Mouse (Mus musculus) frontal cortex, postnatal 14 days (tissue): ENCODE measurements at regions not wholly inside any gene's neighbourhood (a gene's known extent, or its start where the extent isn't known, plus 50 kb on each side); places are given as distances from the start of the nearest gene placed in this dataset.

Experiments used
- DNase-seq, 2 experiments: peaks; one replicate each; pipeline ENCODE4 v3.0.0; 2022; ENCODE audit warnings: low spot score in 2 of 2

DNA sequence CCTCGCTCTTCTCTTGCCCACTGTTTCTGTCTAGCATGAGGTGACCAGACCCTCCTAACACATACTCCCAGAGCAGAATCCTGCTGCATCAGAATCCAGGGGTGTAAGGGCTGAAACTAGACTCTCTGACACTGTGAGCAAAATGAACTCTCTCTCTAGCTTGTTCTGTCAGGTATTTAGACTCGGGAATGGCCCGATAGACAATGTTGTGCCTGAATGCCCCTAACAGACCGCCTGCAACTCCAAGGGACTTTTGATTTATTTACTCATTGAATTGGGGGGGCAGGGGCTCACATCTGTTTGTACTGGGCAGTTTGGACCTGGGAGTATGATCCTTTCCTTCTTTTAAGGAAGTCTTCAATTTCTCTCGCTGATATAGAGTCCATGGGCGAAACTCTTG is 469.3 kb upstream of the Trpc7 start:
- no peak for DNase-seq

DNA sequence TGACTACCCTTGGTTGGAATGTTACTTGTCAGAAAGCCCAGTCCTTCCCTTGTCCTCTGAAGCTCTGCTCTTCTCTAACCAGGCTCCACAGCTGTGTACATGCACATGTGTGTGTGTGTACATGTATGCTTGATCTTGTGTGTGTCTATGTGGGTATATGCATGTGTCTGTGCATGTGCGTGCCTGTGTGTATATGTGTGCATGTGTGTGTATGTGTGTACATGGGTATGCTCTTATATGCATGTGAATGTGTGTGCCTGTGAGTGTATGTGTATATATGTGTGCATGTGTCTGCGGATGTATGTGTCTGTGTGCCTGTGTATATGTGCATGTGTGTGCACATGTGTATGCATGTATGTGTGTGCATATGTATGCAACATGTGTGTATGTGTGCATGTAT is 468.6 kb upstream of the Trpc7 start:
- DNase-seq: no peak

DNA sequence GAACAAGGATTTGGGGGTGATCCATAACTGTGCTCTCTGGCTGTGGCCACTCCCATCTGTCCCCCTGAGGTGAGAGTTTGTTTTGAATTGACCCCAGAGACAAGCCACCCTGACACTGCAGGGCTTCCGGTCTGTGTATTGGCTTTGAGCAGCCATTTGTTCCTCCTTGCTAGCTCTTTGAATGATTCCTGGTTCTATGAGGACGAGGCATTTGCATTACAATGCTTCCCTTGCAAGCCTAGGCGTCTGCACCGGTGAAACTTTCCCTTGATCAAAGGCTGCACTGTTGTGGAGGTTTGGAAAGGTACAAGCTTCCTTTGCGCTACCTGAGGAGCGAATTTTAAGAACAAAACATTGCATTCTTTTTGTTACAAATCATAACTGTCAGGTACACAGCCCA is 466.8 kb upstream of the Trpc7 start:
- DNase-seq: no peak

DNA sequence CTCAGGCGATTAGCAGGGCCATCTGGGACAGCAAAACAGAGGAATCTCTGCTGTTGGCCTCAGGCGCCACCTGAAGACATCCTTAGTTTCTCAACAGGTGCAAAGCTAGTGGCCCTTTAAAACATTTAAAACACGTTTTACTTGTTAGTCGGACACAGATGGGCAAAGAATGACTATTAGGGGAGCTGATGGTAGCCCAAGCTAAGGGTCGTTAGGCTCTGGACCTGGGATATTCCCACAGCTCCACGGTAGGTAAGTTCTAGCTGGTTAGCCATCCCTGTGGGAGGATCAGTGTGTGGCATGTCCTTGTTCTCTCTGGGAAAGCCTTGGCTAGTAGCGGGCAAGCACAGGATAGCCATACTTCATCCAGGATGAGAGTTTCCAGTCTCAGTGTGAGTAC is 465.5 kb upstream of the Trpc7 start:
- DNase-seq: no peak

DNA sequence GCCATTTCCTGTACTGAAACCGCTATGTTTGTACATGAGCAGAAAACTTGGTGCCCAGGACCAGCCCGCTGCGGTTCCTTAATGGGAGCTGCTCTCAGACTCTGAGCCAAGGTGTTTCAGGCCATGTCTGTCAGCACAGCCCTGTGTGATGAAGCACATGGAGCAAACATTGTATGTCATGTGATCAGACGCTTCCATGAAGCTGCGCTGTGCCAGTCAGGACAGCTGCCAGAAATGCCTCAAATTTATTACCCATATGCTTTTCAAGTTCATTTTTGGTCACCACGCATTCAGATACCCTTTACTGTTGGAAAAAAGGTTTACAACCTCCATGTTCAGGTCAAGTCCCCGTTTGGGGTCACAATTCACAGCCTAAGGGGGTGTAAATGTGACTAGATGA is 458.8 kb upstream of the Trpc7 start:
- no peak for DNase-seq

DNA sequence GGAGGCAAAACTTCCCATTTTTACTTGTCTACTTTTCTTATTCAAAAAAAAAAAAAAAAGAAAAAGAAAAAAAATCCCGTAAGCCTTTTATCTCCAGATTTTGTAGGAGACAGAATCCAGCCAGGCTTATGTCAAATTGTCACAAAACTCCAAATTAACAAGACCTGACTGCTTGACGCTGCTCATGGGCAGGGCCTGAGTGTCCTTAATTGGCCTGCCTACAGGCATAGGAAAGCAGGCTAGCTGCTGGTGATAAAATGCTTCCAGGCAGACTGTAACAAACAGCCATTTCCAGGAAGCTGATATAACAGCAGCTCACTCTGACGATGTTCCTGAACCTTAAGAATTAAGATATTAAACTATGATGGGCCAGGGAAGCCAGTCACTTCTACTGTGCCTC is 458.2 kb upstream of the Trpc7 start:
- no peak for DNase-seq

DNA sequence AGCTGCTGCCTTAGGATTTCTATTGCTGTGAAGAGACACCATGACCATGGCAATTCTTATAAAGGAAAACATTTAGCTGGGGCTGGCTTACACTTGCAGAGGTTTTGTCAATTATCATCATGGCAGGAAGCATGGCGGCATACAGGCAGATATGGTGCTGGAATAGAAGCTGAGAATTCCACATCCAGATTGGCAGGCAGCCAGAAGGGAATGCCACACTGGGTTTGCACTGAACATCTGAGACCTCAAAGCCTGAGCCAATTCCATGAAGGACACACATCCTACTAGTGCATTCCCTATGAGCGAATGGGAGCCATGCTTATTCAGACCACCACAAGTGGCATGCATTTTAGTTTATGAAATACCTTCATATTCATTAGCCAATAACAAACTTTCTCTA is 455.0 kb upstream of the Trpc7 start:
- DNase-seq: no peak

DNA sequence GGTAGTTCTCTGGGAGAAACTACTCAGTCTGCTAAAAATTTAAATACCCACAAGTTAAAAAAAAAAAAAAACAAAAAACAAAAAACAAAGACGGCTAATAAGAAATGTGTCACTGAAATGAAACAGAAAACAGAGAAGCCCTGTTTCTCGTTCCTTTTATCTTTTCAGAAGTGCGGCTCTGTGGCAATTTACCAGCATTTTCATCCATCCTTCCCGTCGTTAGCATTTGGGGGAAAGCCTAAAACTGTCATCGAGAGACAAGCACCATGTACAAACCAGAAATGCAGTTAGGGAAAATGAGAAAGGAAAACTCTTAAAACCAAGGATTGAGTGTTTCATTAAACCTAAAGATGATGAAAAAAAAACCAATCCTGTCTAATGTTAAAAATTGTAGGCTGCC is 442.9 kb upstream of the Trpc7 start:
- DNase-seq: no peak

DNA sequence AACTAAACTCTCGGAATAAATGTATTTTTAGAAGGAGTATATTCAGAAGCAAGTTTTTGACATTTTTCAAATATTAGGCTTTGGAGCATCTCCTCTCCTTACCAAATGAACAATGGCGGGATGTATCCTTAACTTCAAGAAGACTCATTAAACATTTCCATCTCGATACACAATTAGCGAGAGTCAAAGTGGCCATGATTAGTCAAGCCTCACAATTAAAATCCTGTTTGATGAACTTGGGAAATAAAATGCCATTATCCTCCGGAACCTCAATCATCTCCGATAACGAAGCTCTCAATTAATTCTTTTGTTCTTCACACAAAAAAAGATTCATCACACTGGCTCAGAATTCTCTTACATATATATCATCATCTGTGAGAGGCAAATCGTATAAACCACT is 440.8 kb upstream of the Trpc7 start:
- no peak for DNase-seq

DNA sequence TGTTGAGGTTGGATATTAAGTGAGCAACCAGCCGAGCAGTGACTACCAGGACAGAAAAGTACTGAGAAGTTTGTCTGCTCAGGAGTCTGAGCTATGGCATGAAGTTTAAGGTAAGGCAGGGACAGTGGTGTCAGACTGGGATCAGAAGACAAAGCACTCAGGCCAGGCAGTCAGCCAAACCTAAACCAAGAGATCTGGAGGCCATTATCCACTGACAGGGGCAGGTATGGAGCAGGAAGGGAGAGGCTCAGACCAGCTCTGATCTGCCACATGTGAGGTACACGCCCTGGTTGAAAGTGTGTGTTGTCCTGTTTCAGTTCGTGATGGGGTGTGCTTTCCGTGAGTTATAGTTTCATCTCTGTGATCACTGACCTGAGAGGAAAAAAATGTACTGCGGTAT is 437.2 kb upstream of the Trpc7 start:
- no peak for DNase-seq

DNA sequence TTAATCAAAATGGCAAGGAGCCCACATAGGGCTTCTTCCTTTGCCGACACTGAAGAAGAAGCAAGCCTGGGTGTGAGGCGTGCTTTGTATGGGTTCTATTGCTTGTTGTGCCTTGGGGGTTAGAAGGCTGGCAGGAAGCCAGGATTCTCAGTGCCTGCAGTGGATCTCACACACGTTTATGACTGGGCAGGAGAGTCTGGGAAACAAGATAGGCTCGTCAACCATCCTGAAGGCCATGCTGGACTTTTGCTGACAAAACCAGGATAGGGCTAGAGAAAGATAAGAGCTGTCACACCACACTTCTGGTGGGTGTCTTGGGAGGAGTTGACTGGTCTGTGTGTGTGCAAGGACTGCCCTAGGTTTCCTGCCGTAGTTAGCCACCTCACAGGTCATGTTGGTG is 436.1 kb upstream of the Trpc7 start:
- DNase-seq: no peak

DNA sequence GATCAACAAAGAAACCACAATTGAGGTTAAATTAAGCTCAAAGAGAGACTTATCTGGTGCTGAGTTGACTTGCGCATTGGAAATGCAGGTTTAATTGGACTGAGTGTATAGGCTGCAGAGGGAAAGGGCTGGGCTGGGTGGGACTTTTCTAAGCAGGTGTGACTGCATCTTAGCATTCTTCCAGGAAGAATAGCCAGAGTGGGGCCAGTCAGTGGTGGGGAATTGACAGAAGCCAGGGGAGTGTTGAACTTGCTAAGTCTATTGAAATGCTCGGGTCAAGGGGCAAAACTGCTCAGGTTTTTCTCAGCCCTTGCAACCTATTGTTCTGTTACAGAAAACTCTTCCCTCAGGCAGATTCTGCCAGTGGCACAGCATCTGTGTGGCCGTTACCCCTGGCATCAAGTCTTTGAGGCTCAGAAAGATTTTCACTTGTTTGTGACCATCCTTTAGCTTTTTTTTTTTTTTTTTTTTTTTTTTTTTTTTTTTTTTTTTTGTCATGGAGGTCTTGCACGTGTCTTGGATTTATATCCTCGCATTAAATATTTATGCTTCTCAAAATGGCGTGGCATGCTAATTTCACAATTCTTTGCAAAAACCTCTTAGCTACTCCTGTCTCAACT is 429.6 kb upstream of the Trpc7 start:
- DNase-seq: no peak

DNA sequence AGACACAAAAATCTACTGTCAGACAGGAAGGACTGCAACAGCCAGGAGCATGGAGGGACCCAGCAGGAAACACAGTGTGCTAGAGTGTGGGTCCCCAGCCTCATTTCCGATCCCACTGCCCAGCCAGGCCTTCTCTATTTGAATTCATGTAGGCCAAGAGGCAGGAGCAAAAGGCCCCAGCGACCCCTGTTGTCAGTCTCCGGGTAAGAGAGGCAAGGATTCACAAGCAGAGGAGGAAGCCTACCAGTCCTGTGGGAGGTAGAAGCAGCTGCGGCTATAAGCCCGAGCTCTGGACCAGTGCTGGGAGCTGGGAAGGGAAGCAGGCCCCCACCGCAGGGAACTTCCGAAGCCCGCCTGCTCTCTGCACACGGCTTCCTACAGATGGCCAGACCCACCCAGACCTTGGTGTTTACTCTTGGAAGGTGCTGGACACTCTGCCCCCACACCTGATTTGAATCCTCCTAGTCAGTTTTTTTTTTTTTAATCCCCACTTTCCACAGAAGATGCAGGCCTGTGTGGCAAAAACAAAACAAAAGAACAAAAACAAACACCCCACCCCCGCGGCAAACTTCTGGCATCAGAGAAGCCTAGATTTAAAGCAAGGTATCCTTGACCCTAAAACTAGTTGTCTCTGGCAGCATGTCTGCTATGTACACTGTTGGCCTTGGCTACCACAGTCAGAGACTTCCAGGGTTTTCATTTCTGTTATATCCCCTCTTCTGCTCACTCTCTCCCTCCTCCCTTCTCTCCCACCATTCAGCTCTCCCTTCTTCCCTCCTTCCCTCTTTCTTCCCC is 420.6 kb upstream of the Trpc7 start:
- no peak for DNase-seq

DNA sequence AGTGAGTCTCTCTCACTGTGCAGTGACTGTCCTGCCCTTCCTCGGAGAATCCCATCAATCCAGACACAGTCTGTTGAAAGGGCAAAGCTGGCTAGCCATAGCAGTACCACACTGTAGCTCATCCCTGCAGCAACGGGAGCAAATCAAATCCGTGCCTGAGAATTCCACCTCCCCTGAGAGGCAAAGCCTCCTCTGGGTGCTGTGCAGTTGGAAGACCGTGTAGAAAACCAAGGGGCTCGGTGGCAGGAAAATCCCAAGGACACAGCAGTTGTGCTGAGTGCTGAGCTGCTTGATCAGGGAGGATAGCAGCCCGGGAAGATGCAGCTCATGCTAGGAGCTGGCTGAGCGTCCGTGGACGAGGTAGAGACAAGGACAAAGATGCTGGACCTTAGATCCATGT is 418.7 kb upstream of the Trpc7 start:
- DNase-seq: no peak

DNA sequence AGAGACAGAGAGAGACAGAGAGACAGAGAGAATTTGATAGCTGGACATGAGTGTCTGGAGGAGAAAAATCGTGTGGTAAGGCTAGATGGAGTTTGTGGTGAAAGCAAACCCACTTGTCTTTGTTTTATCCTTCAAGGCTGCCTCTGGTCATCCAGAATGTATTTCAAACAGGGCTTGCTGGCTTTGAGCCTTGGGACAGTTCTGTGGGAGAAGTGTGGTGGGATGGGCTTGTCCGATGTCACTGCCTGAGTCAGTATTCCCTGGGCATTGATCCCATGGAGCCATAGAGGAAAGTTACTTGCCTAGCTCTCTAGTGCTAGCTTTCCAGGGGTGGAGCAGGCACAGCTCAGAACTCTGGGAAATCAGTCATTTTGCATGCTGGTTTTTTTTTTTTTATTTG is 417.9 kb upstream of the Trpc7 start:
- DNase-seq: no peak

DNA sequence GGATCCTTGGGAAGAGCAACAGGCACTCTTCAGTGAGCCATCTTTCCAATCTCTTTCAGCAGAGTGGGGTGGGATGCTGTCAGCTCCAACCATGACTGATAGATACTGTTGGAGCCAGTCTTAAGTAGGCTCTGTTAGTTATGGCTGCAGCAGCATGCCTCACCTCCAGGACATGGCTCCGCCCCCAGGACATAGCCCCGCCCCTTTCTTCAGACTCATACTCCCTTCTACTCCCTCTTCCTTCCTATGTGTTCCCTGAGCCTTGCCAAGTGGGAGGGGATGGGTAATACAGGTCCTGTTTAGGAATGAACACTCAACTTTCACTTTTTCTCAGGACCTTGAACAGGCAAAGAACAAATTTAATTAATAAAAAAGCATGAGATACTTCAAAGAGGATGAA is 415.4 kb upstream of the Trpc7 start:
- DNase-seq: no peak

DNA sequence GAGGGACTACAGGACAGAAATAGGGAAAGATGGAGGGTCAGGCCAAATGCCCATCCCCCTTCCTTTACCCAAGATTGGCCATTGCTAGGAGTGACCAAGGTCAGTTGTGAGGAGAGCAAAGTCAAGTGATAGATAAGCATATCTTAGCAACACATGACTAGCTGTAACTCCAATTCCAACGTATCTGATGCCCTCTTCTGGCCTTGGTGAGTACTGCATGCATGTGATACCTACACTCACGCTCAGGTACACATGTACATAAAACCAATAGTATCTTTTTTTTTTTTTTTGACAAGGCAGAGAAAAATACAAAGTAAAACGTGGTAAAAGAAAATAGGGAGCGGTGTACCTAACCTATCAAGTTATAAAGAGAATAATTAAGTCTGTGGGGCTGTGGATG is 413.8 kb upstream of the Trpc7 start:
- no peak for DNase-seq

DNA sequence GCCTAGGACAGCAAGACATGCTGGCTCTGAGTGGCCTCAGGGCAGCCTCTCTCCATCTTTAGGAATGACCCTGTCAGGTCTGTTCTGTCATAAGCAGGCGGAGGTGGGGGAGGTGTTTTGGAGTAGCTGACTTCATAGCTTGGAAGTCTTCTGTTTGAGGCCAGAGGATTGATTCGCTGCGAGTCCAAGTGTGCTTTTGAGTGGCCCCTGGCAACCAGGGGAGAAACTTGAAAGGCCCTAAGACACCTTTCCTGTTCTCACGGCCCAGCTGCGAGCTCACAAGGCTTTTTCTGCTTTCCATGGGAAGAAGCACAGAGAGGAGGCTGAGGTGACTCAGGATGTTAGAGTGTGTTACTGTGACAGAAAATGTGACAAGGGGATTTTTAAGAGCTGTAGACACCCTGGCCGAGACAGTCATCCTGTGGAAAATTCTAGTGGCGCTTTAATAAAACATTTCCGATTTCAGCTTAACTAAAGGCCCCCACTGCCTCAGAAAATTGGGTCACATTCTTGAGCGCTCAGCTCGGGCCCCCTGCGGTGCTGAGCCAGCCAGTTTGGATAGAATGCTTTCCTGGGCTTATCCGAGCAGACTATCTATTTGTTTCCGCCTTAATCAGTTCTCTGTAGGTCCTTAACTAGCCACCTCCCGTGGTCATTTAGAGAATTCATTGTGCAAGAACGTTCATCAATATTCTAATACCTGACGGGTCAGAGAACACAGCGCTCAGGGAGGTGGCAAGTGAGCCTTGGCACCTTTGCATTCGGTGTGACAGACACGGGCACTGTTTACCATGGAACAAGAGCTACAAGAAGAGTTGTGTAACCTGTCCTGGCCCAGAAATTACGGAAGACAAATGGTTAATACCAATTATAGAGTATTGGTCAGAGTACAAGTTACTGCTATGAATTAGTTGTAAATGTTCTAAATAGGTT is 412.4 kb upstream of the Trpc7 start:
- DNase-seq: no peak

DNA sequence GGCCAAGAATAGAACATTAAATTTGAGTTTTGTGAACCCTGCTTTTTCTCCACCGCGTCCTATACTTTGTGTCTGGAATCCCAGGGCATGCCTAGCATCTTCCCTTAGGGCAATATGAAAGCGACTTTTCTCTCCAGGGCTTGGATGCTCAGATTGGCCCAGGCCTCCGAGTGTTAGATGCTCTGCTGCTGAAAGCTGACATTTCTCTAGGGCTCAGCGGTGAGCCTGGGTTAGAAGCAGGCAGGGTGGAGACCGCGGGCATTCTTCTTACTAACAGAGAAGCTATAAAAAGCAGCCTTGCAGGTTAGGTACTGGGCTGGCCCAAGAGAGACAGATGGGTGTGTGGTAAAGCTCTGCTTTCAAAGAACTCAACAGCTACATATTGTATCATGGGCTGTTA is 409.8 kb upstream of the Trpc7 start:
- DNase-seq: no peak

DNA sequence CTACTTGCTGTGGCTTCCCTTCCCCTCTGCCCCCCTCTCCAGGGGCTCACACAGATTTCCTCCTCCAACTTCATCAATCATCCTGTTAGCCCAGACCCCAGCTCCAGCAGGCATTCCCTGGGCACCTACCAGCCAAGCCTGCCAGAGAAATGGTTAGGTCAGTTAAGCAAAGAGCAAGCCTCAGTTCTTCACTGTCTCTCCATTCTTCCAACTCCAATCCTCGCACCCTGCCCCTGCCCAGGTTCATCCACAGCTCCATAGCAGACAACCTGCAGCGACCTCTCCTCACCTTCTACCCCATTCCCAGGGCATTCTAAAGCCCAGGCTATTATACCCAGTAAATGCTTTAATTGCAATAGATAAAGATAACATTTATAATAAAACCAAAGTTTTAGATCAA is 408.0 kb upstream of the Trpc7 start:
- no peak for DNase-seq

DNA sequence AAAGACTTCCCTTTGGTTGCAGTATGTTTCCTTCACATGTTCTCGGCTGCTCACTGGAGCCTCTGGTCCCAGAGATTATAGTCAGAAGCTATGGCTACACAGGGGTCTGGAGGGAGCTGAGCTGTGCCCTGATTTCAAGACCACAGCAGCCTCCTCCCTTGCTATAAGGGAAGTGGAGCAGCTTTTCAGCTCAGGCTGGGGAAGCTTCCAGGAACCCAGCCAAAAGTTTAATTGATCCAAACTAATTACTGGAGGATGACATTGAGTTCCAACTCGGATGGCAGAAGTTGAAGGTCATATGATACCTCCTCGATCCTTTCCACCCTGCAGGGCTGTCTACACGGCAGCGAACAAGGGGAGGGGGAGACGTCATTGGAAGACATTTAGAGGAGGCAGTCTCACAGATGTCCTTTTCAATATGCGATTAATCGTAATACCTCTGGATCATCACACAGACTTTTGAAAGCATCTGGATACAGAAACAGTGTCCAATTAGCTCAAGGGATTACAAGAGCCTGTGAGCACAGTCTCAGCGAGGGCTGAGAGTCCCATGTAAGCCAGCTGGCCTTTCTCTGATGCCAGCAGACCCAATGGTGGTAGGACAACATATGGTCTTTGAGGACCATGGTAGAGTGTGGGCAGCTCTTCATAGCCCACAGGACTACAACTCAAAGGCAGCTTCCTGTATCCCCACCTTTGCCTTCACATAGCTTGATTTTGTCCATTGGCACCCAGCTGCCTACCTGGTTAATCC is 396.1 kb upstream of the Trpc7 start:
- no peak for DNase-seq

DNA sequence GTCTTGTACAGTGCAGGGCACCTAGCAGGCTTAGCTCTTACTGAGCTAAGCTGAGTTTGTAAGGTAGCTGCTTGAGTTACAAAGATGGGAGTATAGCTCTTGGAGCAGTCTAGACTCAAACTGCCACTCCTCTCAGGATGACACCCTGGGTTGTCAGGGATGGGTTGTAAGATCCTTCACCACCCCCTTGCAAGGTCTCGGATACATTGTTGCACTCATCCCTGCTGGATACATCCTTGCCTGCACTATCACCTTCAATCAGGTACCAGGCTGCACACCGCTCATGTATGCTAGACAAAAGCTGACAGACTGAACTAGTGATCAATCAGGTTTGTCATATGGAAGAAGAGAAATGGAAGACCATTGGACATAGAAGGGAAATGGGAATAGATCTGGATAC is 390.4 kb upstream of the Trpc7 start:
- no peak for DNase-seq
